Mouse (Mus musculus): Measurements from ENCODE around the gene Pnmal2.

DNA sequence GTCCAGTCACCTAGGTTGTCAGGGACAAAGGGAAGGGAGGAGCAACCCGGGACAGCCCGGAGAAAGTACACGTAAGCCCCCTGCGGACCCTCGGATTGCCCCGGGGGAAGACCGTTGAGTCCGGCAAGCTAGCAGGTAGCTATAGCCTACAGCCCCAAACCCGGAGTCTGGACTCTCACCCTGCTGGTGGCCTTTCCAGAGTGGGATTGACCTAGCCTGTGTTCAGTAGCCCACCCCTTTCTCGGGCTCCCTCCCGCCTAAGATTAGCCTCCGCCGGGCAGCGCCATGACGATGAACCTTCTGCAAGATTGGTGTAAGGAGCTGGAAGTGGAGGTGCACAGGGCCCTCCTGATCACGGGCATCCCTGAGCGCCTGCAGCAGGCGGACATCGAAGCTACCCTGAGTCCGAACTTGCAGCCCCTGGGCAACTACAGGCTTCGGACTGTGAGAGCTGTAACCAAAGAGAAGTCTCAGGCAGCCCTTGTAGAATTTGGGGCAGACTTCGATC is 380 bp downstream of the Pnmal2 start:
- TF ChIP-seq CTCF (IDR thresholded peaks at IDR 0.05; ENCODE audit: borderline replicate concordance, insufficient read depth, low read depth, low read length) (no peak), POLR2A (IDR thresholded peaks at IDR 0.05; ENCODE audit: borderline replicate concordance, insufficient read depth, low read length) (no peak)
